Mouse (Mus musculus) regulatory T cell (primary cell): ENCODE data around the gene Abca3.
"Not testable (repeated sequence)": the region's sequence is repeated elsewhere in the genome, so short reads cannot be mapped to it uniquely, and the experiment has no call there.

Experiments used
- in situ Hi-C: fragments of 300-600 bp; cut with MboI, MseI; formaldehyde crosslinking; loops from one replicate; pipeline ENCODE4 v1.15.1; 2025; ENCODE audit warnings: high pct_unique_total_duplicates

The Abca3 gene

GRCm38 (mm10) chr17:24383789-24384188 lies 32.0 kb downstream of the Abca3 start:
- in situ Hi-C loops: no loop called here

- in situ Hi-C loops: loop anchor here (5.0 kb wide), 1 partner anchor 54 kb away; the partner anchor contains the start of gene Dnase1l2
These were observed 37.0 kb downstream of the Abca3 start for GRCm38 (mm10) chr17:24388711-24389110.

- in situ Hi-C loops: loop anchor here (5.0 kb wide), 1 partner anchor 52 kb away; the partner anchor contains the start of gene Dnase1l2
These were observed 38.1 kb downstream of the Abca3 start for GRCm38 (mm10) chr17:24389865-24390264.

GRCm38 (mm10) chr17:24391149-24391548 lies 39.4 kb downstream of the Abca3 start:
- in situ Hi-C loops: no loop called here

- in situ Hi-C loops: no loop called here
These were observed 41.8 kb downstream of the Abca3 start for GRCm38 (mm10) chr17:24393527-24393926.

GRCm38 (mm10) chr17:24394456-24394855 lies 42.7 kb downstream of the Abca3 start:
- in situ Hi-C loops: no loop called here

GRCm38 (mm10) chr17:24402371-24402770 lies 50.6 kb downstream of the Abca3 start:
- in situ Hi-C loops: no loop called here

- in situ Hi-C loops: no loop called here
These were observed 55.5 kb downstream of the Abca3 start for GRCm38 (mm10) chr17:24407116-24407803.

GRCm38 (mm10) chr17:24413557-24414211 lies 61.9 kb downstream of the Abca3 start:
- in situ Hi-C loops: no loop called here

GRCm38 (mm10) chr17:24414230-24414976 lies 62.7 kb downstream of the Abca3 start, which contains the start of gene Rnps1:
TSS of gene Rnps1 (plus strand) at chr17:24414565.
- in situ Hi-C loops: no loop called here

- in situ Hi-C loops: no loop called here
These were observed 63.3 kb downstream of the Abca3 start for GRCm38 (mm10) chr17:24415011-24415410.

- in situ Hi-C loops: no loop called here
These were observed 64.4 kb downstream of the Abca3 start for GRCm38 (mm10) chr17:24416051-24416652.

GRCm38 (mm10) chr17:24423114-24423513 lies 71.4 kb downstream of the Abca3 start:
- in situ Hi-C loops: no loop called here

- in situ Hi-C loops: no loop called here
These were observed 72.7 kb downstream of the Abca3 start for GRCm38 (mm10) chr17:24424489-24424888.

GRCm38 (mm10) chr17:24425326-24425725 lies 73.6 kb downstream of the Abca3 start:
- in situ Hi-C loops: not testable (repeated sequence)

GRCm38 (mm10) chr17:24425905-24426304 lies 74.2 kb downstream of the Abca3 start:
- in situ Hi-C loops: no loop called here

- in situ Hi-C loops: no loop called here
These were observed 74.9 kb downstream of the Abca3 start, which contains the start of gene Eci1 for GRCm38 (mm10) chr17:24426471-24427169. TSS of gene Eci1 (plus strand) at chr17:24426641.

- in situ Hi-C loops: no loop called here
These were observed 75.4 kb downstream of the Abca3 start for GRCm38 (mm10) chr17:24427170-24427557.

GRCm38 (mm10) chr17:24429201-24429983 lies 77.6 kb downstream of the Abca3 start:
- in situ Hi-C loops: no loop called here

- in situ Hi-C loops: no loop called here
These were observed 85.3 kb downstream of the Abca3 start for GRCm38 (mm10) chr17:24437016-24437415.
